In genomic region chr6:98769322-98769721, GRCm38 (mm10) we compare ENCODE assay signal across 13 mouse cellular contexts.
A peak's percentile ranks its signal among the peaks of the same experiment; 100 is the strongest.
DNase-seq lines count a peak whose midpoint lies in the region; ATAC-seq and TF ChIP-seq lines count a peak whose summit lies in the region.
"Had no signal": no experiment of that assay in that cellular context is flagged by ENCODE, and none has a peak within 500 bp of the region (broad histone marks: within the 10 kb centered on the region; RNA-seq: fewer than 3 reads in every experiment).

No protein-coding gene starts in this region.

- H3K4me1 ChIP-seq in hindbrain, embryonic 13.5 days (replicated peaks) = peaks cover 25% of the 10 kb centered on the region
- H3K4me1 ChIP-seq in hindbrain, embryonic 10.5 days (replicated peaks) = no peaks in the 10 kb centered on the region
- H3K4me1 ChIP-seq in midbrain, postnatal 0 days (ENCODE audit: insufficient read depth, low read length) = no peaks in the 10 kb centered on the region
- no peaks in the 10 kb centered on the region for H3K4me1 ChIP-seq in midbrain, embryonic 11.5 days (ENCODE audit: control insufficient read depth, insufficient read depth, low read length)
- H3K4me1 ChIP-seq: liver, embryonic 15.5 days had no signal

- no peak overlapping the region for H3K9ac ChIP-seq in hindbrain, embryonic 13.5 days
- H3K9ac ChIP-seq in midbrain, postnatal 0 days (replicated peaks; ENCODE audit: low read length, poor library complexity, severe bottlenecking) = no peak overlapping the region
- no peak overlapping the region for H3K9ac ChIP-seq in midbrain, embryonic 11.5 days (ENCODE audit: low read length)
- H3K9ac ChIP-seq: liver, embryonic 15.5 days had no signal

- no peaks in the 10 kb centered on the region for H3K9me3 ChIP-seq in hindbrain, embryonic 13.5 days
- H3K9me3 ChIP-seq in hindbrain, embryonic 10.5 days = no peaks in the 10 kb centered on the region
- H3K9me3 ChIP-seq in midbrain, postnatal 0 days (ENCODE audit: low read length) = no peaks in the 10 kb centered on the region
- no peaks in the 10 kb centered on the region for H3K9me3 ChIP-seq in midbrain, embryonic 11.5 days (ENCODE audit: control insufficient read depth, low read length)
- H3K9me3 ChIP-seq: liver, embryonic 15.5 days had no signal

- H3K27me3 ChIP-seq in hindbrain, embryonic 13.5 days = peaks cover 22% of the 10 kb centered on the region
- H3K27me3 ChIP-seq in hindbrain, embryonic 10.5 days (ENCODE audit: insufficient read depth, poor library complexity, severe bottlenecking) = no peaks in the 10 kb centered on the region
- no peaks in the 10 kb centered on the region for H3K27me3 ChIP-seq in midbrain, postnatal 0 days (ENCODE audit: insufficient read depth, low read length)
- no peaks in the 10 kb centered on the region for H3K27me3 ChIP-seq in midbrain, embryonic 11.5 days (ENCODE audit: control insufficient read depth, insufficient read depth, low read length)
- H3K27me3 ChIP-seq: liver, embryonic 15.5 days had no signal

- ATAC-seq in hindbrain, embryonic 13.5 days (ENCODE audit: low FRiP score) = no peak
- ATAC-seq in midbrain, postnatal 0 days (ENCODE audit: low FRiP score) = no peak
- no peak for ATAC-seq in midbrain, embryonic 11.5 days (ENCODE audit: low FRiP score)
- ATAC-seq: inflammation-experienced regulatory T-cells, adult 6 months had no signal

- H3K4me2 ChIP-seq in hindbrain, embryonic 13.5 days = no peak overlapping the region
- no peak overlapping the region for H3K4me2 ChIP-seq in midbrain, postnatal 0 days (ENCODE audit: low read depth, low read length, poor library complexity, severe bottlenecking)
- no peak overlapping the region for H3K4me2 ChIP-seq in midbrain, embryonic 11.5 days
- H3K4me2 ChIP-seq: liver, embryonic 15.5 days had no signal

- no peak for TF ChIP-seq CTCF in midbrain, postnatal 0 days (IDR thresholded peaks at IDR 0.05)

- H3K4me3 ChIP-seq in hindbrain, embryonic 13.5 days = no peak overlapping the region
- H3K4me3 ChIP-seq in hindbrain, embryonic 10.5 days = no peak overlapping the region
- H3K4me3 ChIP-seq in midbrain, postnatal 0 days (ENCODE audit: low read depth, low read length) = no peak overlapping the region
- H3K4me3 ChIP-seq in midbrain, embryonic 11.5 days (ENCODE audit: low read depth, low read length) = no peak overlapping the region
- H3K4me3 ChIP-seq: liver, embryonic 15.5 days had no signal

- no peaks in the 10 kb centered on the region for H3K36me3 ChIP-seq in hindbrain, embryonic 13.5 days
- no peaks in the 10 kb centered on the region for H3K36me3 ChIP-seq in hindbrain, embryonic 10.5 days
- H3K36me3 ChIP-seq in midbrain, postnatal 0 days (ENCODE audit: insufficient read depth, low read length) = no peaks in the 10 kb centered on the region
- no peaks in the 10 kb centered on the region for H3K36me3 ChIP-seq in midbrain, embryonic 11.5 days (ENCODE audit: control insufficient read depth, insufficient read depth, low read length)
- H3K36me3 ChIP-seq: liver, embryonic 15.5 days had no signal

- WGBS in hindbrain, embryonic 13.5 days = 62% methylated on average over 6 of the region's 6 CpGs
- WGBS in hindbrain, embryonic 10.5 days = 92% methylated on average over 6 of the region's 6 CpGs
- 70% methylated on average over 6 of the region's 6 CpGs for WGBS in midbrain, postnatal 0 days
- WGBS in midbrain, embryonic 11.5 days = 91% methylated on average over 6 of the region's 6 CpGs

- 0 out of 2 replicates have a peak overlapping the region, but pooled peaks have one; percentile 26 for H3K27ac ChIP-seq in hindbrain, embryonic 13.5 days
- no peak overlapping the region for H3K27ac ChIP-seq in hindbrain, embryonic 10.5 days
- H3K27ac ChIP-seq in midbrain, postnatal 0 days (ENCODE audit: low read depth, low read length) = no peak overlapping the region
- H3K27ac ChIP-seq in midbrain, embryonic 11.5 days (ENCODE audit: low read depth, low read length) = no peak overlapping the region
- H3K27ac ChIP-seq: kidney, postnatal 0 days; liver, embryonic 15.5 days had no signal

- peak; percentile 14 to 38 for DNase-seq in cerebellum, postnatal 14 days
- DNase-seq in cerebellum, adult 18-20 months = no peak
- no peak for DNase-seq in hindbrain, embryonic 10.5 days (ENCODE audit: low spot score)
- peak; percentile 53 for DNase-seq in midbrain, postnatal 0 days (ENCODE audit: low spot score)
- DNase-seq in midbrain, embryonic 11.5 days (ENCODE audit: low spot score, missing footprints) = no peak
- peak; percentile 21 for DNase-seq in lung, postnatal 36 days
- DNase-seq in urinary bladder, adult 2 months (ENCODE audit: low spot score) = no peak
- DNase-seq: cerebellum, adult 9-11 months; thymus, adult 2 months had no signal

Comparison
In these comparisons a context has a peak if more than half of its experiments do, and no peak if none do; other contexts are left out.
1. DNase-seq: peak in cerebellum, postnatal 14 days (2 of 2), midbrain, postnatal 0 days (single experiment) and lung, postnatal 36 days (single experiment); none in cerebellum, adult 18-20 months (0 of 2), hindbrain, embryonic 10.5 days (single experiment), midbrain, embryonic 11.5 days (single experiment) and urinary bladder, adult 2 months (single experiment).